Mouse (Mus musculus): ENCODE measurements at regions not wholly inside any gene's neighbourhood (a gene's known extent, or its start where the extent isn't known, plus 50 kb on each side); places are given as distances from the start of the nearest gene placed in this dataset.
"Not testable (repeated sequence)": the region's sequence is repeated elsewhere in the genome, so short reads cannot be mapped to it uniquely, and the experiment has no call there.

- no peak for DNase-seq (ENCODE audit: extremely low spot score, low read depth, low spot score)
Measured at GRCm38 (mm10) chr1:13042326-13042725, 1628.4 kb downstream of the A830018L16Rik start.

GRCm38 (mm10) chr1:13050140-13050775 lies 1636.4 kb downstream of the A830018L16Rik start:
- DNase-seq (ENCODE audit: extremely low spot score, low read depth, low spot score): peak; percentile 6

- not testable (repeated sequence) for DNase-seq (ENCODE audit: extremely low spot score, low read depth, low spot score)
Measured at GRCm38 (mm10) chr1:13051433-13052066, 1637.6 kb downstream of the A830018L16Rik start.

- peak; percentile 14 for DNase-seq (ENCODE audit: extremely low spot score, low read depth, low spot score)
Measured at GRCm38 (mm10) chr1:13052067-13052460, 1638.2 kb downstream of the A830018L16Rik start.

GRCm38 (mm10) chr1:13057741-13058140 lies 1643.8 kb downstream of the A830018L16Rik start:
- DNase-seq (ENCODE audit: extremely low spot score, low read depth, low spot score): no peak

- no peak for DNase-seq (ENCODE audit: extremely low spot score, low read depth, low spot score)
Measured at GRCm38 (mm10) chr1:13059616-13060320, 1645.9 kb downstream of the A830018L16Rik start.
